Mouse (Mus musculus) retina, embryonic 14.5 days (tissue): ENCODE measurements around the gene Pdzd9.
A peak's percentile ranks its signal among the peaks of the same experiment; 100 is the strongest.
"Not testable (repeated sequence)": the region's sequence is repeated elsewhere in the genome, so short reads cannot be mapped to it uniquely, and the experiment has no call there.

Experiments
- DNase-seq: peaks from one replicate; pipeline ENCODE4 v3.0.0-alpha.2; 2015; ENCODE audit warnings: low spot score

Gene Pdzd9

DNA sequence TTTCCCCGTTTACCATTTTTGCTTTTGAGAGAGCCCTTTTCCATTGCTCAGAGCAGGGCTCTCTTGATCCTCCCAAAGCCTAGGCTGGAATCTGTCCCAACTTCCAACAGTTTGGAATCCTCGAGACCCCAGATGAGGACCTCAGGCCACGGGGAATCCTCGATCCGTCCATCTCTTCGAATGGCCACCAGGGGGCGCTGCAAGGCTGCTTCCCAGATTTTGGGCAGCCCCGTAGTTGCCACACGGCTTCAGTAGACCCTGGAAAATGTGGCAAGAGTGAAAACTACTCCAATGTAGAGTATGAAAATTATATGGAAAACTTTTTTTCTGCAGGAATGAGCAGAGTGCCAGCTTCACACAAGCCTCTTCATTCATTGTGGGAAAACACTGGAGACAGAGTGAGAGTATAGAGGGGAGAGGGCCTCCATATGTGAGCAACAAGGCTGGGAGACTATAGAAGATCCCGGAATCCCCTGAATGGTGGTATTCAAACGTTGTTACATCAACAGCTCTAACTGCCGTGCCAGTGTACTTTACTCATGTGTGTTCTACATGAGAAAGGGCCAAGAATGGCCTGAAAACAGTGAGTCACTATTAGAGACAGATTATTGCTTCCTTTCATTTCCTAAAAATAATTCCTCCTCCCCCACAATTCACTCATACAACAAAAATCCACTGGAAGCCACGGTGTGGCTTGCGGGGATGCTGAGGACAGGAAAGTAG, at the start of gene Pdzd9:
TSS of gene Pdzd9 (minus strand) at position 191 of the 723 bp plus-strand sequence.
- DNase-seq, result peak; percentile 91

DNA sequence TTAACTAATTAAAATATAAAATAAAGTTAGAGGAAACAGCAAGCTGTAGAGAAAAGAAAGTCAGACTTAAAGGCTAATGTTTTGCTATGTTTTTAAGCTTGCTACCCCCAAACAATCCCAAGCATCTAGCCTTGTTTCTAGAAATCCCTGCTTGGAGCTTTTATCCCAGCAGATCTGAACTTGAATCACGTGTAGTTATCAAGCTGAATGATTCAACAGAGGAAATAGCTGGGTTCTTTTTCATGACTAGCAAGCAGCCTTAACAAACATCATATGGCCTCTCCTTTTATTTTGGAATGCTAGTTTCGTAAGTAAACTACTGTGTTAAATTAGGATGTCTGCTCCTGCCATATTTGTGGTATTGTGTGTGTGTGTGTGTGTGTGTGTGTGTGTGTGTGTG, 47.1 kb upstream of the Pdzd9 start:
- DNase-seq, result no peak

DNA sequence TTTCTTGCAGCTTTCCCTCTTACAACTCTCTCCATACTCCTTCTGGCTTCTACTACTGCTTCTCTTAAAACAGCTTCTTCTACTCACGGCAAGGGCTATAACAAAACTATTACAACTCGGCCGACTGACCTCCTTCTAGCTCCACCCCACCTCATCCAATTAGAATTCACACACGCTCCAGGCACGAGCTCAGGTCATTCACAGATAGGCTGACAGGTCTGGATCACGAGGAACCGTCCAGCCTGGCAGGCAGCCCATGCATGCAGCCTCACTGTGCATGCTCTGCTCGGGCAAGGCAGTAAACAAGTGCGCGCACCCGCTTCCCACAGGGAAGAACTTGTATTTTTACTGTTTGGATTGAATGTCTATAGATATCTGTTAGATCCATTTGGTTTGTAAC, 43.8 kb upstream of the Pdzd9 start:
- not testable (repeated sequence) for DNase-seq

DNA sequence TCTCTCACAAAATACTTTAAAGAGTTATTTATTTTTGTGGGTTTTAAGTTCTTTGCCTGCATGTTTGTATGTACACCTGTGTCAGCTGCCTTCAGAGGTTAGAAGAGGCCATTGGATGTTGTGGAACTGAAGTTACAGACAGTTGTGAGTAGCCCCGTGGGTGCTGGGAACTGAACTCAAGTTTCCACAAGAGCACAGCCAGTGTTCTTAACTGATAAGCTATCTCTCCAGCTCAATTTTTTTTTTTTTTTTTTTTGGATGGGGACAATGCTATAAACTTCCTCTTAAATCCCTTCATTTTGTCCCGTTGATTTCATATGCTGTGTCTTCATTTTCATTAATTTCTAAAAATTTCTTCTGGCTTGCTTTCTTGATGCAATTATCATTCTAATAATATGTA, 43.1 kb upstream of the Pdzd9 start:
- DNase-seq, result no peak

DNA sequence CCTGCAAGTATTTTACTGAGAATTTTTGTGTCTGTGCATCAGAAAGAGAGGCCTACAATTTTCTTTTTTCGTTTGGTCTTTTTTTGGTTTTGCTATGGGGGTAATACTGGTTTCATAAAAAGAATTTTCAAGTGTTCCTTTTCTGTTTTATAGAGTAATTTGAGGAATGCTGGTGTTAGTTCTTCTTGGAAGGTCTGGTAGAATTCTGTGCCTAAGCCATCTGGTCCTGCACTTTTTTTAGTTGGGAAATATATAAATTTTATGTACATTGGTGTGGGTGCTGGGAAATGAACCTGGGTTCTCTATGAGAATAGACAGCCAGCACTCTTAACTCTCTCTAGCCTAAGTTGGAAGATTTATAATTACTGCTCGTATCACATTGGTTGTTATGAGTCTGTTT, 41.9 kb upstream of the Pdzd9 start:
- no peak for DNase-seq

DNA sequence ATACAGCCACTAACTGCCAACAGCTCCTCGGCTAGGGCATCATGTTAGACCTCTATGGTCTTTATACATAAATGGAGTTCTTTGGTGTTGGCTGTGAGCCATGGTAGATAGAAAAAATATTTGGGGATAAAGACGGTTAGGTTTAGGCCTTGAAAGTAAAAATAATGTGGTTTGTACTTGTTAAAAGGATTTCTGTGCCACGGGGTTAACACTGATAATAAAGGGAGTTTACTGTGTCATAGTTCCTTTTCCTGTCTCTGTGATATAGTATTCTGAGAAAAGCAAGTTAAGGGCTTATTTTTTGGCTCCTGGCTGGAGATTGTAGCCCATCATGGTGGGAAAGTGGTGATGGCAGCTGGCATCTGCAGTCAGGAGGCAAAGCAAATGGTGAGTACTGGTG, 33.7 kb upstream of the Pdzd9 start:
- DNase-seq, result no peak

DNA sequence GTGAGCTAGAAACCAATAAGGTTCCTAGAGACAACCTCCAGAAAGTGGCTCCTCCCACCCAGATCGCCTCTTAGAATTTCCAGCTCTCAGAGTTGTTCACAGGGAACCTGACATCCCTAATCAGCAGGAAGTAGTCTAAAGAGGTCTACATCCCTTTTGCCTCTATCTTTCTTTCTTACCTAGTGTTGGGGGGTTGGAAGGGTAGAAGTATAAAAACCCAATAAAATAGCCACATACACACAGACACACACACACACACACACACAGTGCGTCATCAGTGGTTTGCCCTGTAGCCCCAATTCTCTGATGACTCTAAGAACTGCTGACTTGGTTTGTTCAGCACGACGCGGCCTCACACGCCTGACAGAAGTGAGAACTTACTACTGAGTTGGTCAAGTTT, 29.4 kb upstream of the Pdzd9 start:
- no peak for DNase-seq

DNA sequence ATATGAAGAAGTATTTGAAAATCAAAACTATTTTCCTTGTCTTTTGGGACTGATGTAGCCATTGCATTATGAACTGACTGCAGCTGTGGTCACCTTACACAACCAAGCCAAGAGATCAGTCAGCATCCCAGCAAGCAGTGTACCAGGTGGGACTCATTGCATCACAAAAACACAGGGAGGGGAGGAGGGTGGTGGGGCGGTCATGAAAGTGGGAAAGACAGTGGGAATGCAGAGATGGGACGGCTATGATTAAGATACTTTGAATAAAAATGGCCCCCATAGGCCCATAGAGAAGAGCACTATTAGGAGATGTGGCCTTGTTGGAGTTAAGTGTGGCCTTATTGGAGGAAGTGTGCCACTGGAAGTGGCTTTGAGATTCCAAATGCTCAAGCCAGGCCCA, 26.2 kb upstream of the Pdzd9 start:
- no peak for DNase-seq

DNA sequence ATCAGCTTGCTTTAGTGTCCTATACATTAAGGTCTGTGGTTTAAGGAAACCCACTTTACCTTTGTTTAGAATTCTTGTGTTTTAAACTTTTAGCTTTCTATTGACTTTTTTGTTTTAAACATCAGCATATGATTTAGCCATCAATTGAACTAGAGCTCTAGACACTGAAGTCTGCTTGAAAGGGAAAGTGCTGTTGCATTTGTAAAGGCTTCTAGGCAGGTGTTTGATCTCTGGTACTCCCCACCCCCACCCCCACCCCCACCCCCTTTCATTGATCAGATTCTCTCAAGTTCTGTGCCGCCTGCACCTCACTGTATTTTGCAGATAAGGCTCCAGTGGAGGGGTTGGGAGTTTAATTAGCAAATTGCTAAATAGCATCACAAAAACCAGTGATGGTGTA, 25.5 kb upstream of the Pdzd9 start:
- DNase-seq, result no peak

DNA sequence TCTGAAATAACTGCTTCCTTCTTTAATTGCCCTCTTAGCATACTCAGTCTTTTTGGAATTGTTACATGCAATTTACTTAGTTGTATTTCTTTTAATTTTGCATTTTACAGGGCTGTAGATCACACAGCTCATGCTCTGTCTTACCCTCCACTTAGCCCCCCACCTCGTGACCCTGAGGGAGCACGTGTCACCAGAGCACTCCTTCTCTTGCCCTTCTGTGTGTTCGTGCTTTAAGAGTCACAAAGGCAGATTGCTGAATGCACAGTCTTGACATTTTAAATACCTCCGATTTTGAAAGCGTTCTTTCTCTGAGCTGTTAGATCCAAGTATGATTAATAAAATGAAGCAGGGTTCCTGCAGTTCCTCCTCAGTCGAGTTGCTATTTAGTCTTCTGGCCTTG, 25.1 kb upstream of the Pdzd9 start:
- no peak for DNase-seq

DNA sequence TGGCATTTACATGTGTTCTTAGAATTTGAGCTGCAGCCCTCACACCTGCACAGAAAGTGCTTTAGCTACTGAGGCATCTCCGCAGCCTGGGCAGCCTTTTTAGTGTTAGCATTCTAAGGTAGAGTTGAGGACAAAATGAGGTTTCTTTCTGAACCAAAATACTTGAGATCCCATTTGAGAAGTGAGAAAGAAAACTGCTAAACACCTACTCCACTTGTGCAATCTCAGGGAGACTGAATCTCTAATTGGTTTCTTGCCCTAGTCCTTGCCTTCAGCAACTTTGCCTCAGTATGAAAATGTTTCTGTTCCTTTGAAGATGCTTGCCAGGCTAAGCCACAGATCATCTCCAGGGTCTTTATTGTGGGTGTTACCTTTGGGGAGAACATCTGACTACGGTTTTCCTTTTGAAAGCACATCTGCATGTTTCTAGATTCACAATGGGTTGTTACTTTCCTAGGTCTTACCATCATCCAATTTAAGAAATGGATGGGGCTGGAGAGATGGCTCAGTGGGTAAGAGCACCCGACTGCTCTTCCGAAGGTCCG, 23.8 kb upstream of the Pdzd9 start:
- no peak for DNase-seq

DNA sequence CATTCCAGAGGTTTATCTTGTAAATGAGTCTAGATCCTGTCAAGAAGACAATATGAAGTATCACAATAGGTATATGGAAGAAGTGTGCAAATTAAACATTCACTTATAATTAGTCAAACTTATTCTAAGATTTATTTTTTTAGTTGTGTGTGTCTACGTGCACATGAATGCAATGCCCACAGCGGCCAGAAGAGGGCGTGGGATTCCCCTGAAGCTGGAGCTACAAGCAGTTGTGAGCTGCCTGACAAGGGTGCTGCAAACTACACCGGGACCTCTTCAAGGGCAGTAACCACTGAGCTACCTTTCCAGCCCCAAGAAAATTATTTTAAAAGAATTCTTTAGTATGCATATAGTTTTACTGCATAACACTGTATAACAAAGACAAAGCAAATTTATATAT, 20.5 kb upstream of the Pdzd9 start:
- no peak for DNase-seq

DNA sequence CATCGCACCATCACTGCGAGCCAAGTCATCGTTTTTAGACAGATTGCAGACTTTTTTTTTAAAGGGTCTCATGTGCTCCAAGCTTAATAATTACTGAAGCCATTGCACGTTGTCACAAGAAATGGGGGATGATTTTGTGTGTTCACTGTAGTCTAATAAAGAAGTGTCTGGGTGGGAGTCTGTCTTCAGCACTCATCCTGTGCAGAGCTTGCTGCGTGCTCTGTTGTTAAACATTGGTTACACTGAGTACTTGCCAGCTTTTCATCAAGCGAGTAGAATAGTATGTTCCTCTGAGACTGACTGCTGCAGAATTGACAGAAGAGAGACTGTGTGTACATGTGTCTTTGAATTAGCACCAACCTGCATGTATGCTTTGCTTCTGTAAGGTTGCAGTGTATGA, 15.1 kb upstream of the Pdzd9 start:
- DNase-seq, result no peak

DNA sequence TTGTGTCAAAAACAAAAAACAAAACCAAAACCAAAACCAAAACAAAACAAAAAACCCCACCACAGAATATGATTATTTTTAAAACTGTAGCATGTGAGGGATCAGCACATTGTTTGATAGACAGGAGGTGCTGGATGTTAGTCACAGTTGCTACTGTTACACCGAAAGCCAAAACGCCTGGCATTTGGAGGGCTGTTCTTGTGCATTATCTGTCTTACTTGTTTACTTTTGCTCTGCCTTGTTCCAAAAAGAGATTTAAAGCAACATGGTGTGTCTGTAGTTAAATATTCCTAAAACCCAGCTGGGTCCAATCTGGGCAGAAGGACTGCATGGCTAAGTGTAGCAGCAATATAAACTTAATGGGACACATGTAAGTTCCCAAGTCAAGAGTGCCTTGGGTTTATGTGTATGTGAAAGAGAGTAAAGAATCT, 14.6 kb upstream of the Pdzd9 start:
- DNase-seq, result no peak

DNA sequence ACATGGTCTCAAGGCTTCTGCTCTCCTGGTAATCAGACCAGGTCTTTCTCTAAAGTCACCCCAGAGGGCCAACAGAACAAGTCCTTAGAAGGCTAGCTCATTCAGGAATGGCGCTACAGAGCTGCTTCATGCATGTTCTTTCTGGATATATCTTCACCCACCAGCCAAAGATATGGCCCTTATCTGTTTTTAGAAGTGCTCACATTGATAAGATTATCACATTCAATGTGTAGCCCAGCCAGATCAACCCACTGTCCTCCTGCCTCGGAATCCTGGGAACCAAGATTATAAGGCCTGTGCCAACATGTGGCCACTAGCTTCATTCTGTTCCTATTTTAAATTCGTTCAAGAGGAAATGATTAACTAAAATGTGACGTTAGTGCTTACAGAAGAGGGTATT, 11.9 kb upstream of the Pdzd9 start:
- DNase-seq, result no peak

DNA sequence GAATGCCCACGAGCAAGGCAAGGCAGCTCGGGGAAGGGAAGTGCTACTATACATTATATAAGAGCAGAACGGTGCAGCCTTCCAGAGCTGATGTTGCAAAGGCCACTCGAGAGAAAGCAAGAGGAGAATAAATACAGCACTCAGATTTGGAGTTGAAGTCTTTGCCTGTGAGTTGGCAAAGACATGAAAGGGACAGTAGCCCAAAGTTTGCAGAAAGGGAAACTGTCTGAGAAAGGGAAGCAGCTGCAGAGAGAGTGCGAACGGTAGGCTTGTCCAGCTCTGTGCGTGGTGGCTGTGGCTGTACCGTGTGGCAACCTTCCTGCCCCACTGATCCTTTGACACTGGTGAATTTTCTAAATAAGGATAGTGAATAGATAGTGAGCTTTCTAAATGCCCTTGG, 8.9 kb upstream of the Pdzd9 start:
- DNase-seq, result no peak

DNA sequence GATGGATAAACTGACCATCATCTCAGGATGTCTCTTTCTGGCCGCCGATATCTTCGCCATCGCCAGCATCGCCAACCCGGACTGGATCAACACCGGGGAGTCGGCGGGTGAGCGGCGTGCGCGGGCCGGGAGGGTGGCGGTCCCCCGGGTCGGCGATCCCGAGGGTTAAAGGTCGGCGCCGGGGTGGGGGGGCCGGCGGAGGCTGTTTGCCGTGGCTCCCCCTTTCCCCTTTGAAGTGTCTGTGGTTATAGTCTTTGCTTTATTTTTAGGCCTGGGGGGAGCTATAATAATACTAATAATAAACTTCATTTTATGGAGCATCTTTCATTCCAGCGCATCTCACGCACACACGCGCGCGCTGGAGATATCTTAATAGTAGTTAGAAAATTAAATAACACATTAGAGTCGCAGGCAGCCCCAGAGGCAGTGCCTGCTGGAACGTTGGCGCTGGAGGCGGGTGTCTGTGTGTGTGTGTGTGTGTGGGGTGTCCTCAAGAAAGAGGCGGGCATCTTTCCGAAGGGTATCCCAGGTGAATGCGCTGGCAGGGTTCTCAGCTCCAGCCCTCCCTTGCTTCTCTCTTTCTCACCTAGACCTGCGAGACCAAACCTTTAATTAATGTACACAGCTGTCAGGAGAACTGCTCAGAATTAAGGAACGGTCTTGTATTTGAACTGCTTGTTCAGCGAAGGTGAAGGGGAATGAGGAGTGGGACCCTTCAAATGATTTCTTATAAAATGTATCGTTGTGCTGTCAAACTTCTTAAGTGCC, 7.8 kb upstream of the Pdzd9 start:
- DNase-seq, result peak; percentile 34

DNA sequence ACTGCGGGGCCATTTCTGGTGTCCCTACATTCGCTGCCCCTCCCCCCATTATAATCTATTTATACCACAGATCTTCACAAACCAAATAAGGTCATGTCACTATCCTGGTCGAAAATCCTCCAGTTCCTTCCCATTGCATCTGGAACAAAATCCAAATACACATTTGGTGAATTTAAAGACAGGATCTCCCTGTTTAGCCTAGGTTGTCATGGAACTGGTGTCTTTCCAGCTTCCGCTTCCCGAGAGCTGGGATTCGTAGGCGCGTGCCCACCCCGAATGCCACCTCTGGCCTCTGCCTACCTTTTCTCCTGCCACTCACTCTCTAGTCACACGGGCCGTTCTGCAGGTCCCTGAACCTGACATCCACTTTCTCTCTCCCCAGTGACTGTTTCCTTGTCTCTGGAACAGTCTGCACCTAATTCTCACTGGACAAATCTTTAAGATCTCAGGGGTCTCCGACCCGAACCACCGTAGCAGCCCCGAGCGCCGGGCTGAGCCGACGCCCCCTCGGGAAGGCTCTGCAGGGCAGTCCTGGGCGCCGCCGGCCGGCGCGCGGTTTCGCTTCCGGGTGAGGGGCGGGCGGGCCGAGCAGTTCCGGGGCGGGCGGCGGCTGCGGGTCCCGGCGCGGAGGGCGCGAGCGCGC, 7.0 kb upstream of the Pdzd9 start, which contains the start of gene Mosmo:
TSS of gene Mosmo (plus strand) at position 618 of the 643 bp plus-strand sequence.
- DNase-seq, result peak; percentile 78

DNA sequence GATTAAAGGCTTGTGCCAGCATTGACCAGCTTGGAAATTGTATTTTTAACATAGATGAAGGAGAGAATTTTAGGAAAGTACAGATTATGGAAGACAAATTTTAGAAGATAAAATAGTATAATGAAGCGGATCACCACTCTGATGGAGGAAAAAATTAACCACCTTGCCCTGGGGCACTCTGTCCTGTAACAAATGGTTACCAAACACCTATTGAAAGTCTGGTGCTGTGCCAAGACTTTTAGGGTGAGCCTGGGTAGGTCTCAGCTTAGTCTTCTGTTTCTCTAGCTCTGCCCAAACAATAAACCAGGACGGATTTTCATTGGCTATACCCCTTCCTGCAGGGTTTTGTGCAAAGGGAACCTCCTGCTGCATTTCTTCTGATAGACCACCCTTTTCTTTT, 1.1 kb upstream of the Pdzd9 start:
- no peak for DNase-seq

DNA sequence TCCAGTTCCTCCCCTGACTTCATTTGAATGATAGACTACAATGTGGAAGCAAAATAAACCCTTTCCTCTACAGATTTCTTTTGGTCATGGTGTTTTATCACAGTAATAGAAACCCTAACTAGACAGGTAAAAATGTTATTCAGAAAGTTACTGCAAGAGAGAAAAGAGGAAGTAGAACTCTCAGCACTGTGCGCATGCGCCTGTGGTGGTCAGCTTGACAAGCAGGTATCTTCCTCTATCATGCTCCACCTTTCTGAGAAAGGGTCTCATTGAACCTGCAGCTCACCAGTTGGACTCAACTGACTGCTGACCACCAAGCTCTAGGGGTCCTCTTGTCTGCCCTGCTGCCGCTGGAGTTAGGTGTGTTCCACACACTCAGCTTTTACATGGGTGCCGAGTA, 8.1 kb downstream of the Pdzd9 start:
- no peak for DNase-seq

DNA sequence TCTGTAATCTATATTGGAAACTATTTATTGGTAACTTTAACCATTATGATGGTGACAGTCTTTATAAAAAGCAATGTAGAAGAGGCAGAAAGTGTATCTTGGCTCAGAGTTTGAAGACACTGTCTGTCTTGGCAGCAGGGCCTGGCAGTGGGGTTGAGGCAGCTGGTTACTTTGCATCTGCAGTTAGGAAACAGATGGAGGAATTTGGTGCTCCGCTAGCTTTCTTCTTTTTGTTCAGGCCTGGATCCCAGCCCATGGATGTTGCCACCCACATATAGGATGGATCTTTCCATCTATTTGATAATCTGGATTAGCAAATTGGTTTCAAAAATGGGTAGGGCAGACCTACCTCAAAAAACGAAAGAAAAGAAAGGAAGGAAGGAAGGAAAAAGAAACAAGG, 22.3 kb downstream of the Pdzd9 start:
- DNase-seq, result no peak

DNA sequence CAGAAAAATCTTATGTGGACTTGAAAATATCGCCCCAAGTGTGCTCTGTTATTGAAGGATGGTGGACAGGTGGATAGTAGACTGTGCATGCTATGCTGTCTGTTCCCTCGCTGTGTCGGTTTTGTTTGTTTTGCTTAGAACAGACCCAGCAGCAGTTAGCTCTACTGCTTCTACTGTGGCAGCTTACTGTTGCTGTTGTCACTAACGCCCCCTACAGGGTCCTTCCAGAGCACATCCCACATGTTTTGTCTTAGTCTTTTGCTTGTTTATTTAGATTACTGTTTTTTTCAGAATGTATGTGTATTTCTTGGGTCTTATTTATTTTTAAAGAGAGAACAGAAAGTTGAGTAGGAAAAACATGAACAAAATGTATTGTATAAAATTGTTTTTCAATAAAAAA, 26.9 kb downstream of the Pdzd9 start:
- peak; percentile 11 for DNase-seq

DNA sequence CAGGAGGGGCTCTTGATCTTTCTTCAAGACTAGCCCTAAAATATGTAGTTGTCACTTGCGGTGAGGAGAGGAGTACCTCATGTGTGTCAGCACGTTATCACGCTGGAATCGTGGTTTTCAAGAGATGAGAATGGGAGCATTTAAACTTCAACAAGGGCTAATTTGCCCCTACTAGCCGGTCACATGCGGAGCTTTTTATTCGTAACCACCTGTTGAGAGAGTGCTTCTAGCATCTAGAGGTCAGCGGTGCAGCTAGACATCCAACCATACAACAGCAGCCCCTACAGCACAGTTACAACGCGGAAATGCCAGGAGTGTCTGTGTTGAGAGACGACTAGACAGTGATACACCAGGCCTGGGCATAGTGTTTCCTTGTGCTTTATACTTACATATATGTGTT, 34.3 kb downstream of the Pdzd9 start:
- DNase-seq, result peak; percentile 34
